Mouse (Mus musculus) spleen, postnatal 4 days (tissue): ENCODE results near the gene Hnrnpab.

Experiments used
- DNase-seq, 2 experiments: peaks; one replicate each; pipeline ENCODE4 v3.0.0; 2022; ENCODE audit warnings: low spot score in 2 of 2

Gene Hnrnpab

GRCm38 (mm10) chr11:51565062-51565461 is 41.6 kb downstream of the Hnrnpab start:
- DNase-seq: no peak

- DNase-seq: no peak
Measured at GRCm38 (mm10) chr11:51563276-51563675, 43.4 kb downstream of the Hnrnpab start.

GRCm38 (mm10) chr11:51555066-51555465 is 51.6 kb downstream of the Hnrnpab start:
- DNase-seq: no peak

DNA sequence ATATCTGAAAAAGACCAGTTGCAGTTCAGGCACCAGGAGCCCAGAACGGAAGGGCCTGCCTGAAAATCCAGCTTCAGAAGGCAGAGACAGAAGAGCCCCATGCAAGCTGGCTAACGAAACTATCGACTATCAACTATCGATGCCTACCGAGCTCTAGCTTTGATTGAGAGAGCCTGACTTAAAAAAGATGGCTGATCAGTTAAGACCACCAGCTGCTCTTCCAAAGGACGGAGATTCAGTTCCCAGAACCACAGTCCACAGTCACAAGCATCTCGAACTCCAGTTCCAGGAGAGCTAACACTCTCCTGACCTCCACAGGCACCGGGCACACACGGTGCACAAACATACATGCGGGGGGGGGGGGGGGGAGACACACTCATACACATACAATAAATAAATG is 52.1 kb downstream of the Hnrnpab start:
- DNase-seq: no peak

- no peak for DNase-seq
Measured at GRCm38 (mm10) chr11:51552091-51552490, 54.6 kb downstream of the Hnrnpab start.

DNA sequence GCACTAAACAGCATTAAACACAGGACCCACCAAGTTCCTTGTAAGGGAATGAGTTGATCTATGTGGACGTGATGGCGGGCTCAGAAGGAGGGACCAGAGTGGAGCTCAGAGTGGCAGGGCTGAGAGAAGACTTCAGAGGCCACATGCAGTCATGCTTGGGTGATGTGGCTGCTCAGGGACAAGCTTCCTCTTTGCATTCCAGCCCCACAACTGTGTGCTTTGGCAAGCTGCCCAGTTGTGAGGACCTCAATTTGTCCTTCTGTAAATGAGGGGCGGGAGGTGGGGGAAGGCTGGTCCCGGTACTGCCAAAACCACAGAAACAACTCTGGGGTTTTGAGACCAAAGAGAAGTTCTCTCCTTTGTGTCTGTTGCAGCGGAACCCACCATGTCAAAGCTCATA is 55.4 kb downstream of the Hnrnpab start:
- DNase-seq: no peak
